Mouse (Mus musculus): Measurements from ENCODE around the gene Map3k21.
A peak's percentile ranks its signal among the peaks of the same experiment; 100 is the strongest.

Map3k21 gene

GRCm38 (mm10) chr8:125910365-125911228, at the start of gene Map3k21:
Gene Map3k21, plus strand, starts transcription at chr8:125910450.
- peak; percentile 66 for DNase-seq

- DNase-seq = no peak
These were observed 44.1 kb upstream of the Map3k21 start for GRCm38 (mm10) chr8:125866125-125866524.

DNA sequence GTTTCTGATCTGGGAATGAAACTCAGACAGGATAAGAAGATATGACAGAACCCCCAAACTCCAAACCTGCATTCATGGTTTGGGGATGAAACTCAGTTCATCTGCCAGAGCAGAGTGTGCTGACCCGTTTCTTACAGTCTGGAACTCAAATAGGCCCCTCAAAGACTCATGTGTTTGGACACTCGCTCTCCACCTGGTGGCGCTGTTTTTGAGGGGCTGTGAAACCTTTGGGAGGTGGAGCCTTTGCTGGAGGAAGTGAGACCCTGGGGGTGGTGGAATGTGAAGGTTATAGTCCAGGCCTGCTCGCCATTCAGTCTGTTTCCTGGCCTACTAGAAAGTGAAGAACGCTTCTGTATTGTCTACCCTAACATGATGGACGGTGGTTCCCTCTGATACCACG, 41.7 kb upstream of the Map3k21 start:
- no peak for DNase-seq

DNA sequence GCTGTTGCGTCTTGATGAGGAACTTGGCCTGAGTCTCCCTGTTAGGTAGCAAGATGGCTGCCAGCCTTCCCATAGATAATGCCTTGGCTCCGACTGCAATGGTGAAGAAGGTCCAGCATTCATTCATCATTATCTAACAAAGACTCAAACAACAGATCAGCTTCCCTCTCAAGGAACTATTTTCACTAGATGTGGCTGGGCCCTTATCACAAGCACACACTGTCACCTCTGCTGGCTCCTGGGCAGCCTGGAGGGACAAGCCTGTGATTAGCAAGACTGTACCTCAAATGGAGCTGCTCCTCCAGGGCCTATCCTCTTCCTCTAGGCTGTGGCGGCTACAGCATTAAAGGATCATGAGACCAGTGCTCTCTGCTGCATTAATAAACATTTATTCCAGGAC, 40.5 kb upstream of the Map3k21 start:
- no peak for DNase-seq

DNA sequence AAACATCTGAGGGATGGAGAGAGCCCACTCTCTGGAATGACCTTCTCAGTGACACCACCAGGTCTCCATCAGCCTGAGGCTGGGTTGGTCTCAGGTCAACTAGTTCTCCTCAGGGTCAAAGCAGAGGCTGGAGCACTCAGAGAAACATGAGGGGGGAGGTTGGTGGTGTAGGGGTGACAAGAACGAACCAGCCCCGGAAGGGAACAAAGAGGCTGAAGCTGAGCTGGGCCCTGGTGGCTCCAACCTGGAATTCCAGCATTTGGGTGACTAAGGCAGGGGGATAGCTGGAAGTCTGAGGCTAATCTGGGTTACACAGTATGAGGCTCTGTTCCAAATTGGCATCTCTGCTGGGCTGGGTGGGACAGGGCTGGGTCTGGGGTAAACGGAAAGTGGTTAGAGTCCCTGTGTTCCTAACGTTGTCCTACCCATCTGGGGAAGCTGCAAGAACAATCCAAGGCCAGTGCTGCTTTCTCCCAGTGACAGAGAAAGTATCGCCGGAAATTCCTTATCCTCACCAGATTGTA, 40.0 kb upstream of the Map3k21 start:
- DNase-seq = no peak

DNA sequence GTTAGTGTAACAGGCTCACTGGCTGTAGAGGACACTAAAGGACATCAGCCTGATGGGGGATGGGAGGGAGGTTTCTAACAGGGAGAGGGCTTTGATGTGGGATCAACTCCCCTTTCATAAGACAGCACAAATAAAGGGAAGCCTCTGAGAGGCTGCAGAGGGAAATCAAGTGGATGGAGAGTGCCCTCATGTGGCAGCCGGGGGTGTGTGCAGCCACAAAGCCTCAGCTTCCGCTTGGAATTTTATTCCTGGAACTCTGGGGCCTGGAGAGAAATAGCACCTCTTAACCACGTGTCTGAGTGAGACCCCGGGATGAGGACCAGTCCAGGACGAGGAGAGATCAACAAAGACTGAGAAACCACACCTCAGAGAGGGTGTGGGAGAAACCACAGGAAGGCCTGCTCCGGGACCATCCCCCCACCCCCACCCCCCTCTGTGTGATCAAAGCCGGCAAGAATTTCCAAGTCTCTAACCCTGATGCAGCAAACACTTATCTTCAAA, 39.4 kb upstream of the Map3k21 start:
- DNase-seq = peak; percentile 71

GRCm38 (mm10) chr8:125872501-125873249, 37.6 kb upstream of the Map3k21 start:
- DNase-seq = no peak

DNA sequence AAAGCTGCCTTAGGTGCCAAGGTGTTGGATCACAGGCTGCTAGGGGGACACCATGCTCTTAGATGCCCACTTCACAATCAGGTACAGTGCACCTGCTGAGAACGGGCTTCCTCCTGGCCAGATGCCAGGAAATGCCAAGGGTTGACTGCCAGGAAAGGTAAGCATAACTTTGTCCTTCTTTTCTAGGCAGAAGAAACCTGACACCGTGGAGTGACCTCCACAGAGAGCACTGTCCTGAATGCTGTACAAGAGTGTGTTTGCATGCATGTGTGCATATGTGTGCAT, 37.1 kb upstream of the Map3k21 start:
- no peak for DNase-seq

GRCm38 (mm10) chr8:125880447-125880846, 29.8 kb upstream of the Map3k21 start:
- no peak for DNase-seq

- DNase-seq = peak; percentile 24
These were observed 22.7 kb upstream of the Map3k21 start for GRCm38 (mm10) chr8:125887549-125887948.

GRCm38 (mm10) chr8:125889920-125890319, 20.3 kb upstream of the Map3k21 start:
- no peak for DNase-seq

- DNase-seq = no peak
These were observed 12.9 kb upstream of the Map3k21 start for GRCm38 (mm10) chr8:125897388-125897787.

- no peak for DNase-seq
These were observed 12.1 kb upstream of the Map3k21 start, which contains the start of gene Pcnx2 for GRCm38 (mm10) chr8:125897868-125898788. Gene Pcnx2, minus strand, starts transcription at chr8:125898317.

DNA sequence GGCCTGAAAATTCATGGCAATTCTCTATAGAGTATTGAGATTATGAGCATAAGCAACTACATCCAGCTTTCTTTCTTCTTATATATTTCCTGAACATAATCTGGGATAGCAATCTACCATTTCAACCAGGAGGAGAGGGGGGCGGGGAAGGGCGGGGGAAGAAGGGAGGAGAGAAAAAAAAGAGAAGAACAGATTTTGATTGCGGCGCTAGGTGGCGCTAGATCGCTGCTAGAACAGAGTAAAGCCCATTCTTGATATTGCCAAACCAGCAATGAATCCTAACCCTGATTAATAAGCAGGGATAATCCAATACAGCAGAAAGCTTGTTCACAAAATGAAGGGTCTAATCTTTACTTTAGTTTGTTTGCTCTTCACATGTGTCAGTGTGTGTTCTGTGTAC, 11.4 kb upstream of the Map3k21 start:
- peak; percentile 50 for DNase-seq

- DNase-seq = no peak
These were observed 9.1 kb upstream of the Map3k21 start for GRCm38 (mm10) chr8:125901167-125901566.

DNA sequence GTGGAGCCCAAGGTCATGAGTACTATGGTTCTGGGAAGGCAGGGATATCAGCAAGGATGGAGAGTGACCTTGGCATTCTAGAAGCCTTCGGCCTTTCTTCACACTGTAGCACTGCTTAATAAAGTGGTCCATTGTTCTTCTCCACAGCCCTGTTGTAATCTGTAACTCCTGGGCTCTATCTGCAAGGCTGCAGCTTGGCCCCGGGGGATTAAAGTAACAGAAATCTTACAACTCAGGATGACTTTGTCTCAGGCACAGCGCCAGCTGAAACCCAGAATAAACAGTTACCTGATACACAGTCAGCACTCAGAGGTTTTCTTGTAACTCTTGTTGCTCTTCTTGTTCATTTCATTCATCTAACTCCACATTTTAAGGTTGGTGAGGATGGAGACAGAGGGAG, 7.7 kb upstream of the Map3k21 start:
- no peak for DNase-seq

DNA sequence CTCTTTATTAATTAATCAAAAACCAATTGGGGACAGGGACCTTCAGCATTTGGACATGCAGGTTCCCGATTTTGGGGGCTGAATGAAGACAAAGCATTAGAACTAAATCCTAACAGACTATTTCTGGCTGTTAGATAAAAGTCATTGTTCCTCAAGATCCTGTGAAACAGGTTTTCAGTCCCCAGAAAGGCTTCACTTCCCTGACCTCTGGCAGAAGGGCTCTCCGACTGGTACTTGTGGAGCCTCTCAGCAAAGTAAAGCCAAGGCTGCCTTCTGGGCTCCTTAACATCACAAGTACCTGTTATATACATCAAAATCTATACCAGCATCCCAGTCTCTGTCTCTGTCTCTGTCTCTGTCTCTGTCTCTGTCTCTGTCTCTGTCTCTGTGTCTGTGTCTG, 4.9 kb upstream of the Map3k21 start:
- no peak for DNase-seq

- DNase-seq = no peak
These were observed 2.9 kb upstream of the Map3k21 start for GRCm38 (mm10) chr8:125907311-125907710.

DNA sequence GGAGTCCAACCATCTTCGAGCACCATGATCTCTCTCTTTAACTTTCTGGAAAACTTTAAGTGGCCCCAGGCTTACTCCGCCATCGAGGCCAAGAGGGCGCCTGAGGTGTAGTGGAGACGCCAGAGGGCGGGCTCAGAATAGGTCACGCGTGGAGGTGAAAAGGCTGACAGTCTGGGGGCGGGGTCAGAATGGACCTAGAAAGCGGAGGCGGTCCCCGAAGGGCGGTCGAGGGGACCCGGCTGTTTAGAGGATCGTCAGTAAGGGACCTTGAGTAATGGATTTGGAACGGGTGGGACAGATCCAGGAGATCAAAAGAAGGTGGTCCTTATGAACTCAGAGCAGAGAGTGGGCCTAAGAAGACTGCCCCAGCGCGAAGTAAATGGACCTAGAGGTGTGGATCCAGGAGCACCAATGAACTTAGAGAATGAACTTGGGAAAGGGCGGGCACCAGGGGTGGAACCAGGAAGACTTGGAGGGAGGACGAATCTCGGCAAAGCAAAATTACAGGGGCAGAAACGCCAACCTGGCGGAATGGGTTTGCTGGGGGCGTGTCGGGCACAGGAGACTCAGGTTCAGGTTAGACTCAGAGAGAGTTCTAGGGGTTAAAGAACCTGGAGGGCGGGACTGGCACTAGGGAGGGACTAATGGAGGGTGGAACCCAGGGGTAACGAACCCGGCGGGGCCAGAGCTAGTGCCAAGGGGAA, 437 bp upstream of the Map3k21 start:
- peak; percentile 89 for DNase-seq

GRCm38 (mm10) chr8:125911229-125911580, 955 bp downstream of the Map3k21 start:
- no peak for DNase-seq

DNA sequence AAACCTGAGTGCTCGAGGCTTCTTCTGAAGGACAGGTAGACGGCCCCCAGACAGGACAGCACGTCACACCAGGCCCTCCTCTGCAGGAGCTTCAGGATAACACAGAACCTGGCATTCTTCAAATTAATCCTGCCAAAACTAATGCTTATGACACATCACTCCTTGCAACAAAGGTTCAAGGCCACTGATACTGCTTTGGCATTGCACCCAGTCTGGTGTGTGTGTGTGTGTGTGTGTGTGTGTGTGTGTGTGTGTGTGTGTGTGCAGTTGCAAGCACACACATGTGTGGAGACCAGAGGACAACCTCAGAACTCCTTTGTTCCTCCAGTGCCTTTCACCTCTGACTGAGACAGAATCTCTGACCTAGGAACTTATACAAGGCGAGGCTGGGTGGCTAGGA, 3.0 kb downstream of the Map3k21 start:
- DNase-seq = no peak

GRCm38 (mm10) chr8:125914386-125914785, 4.1 kb downstream of the Map3k21 start:
- no peak for DNase-seq
